Mouse (Mus musculus) thymus, adult 2 months (tissue): ENCODE data around the gene Ptprs. TPM values are rescaled to one million over a fixed set of nuclear protein-coding genes. Genes with fewer than 3 reads are reported as not detected.

Experiments used
- DNase-seq: peaks from one replicate; pipeline ENCODE4 v3.0.0; 2021
- H3K27ac ChIP-seq: fragments of 200-500 bp; 2 replicates; pipeline ENCODE4 v1.5.1; 2012; ENCODE audit warnings: low read length, control low read depth; ENCODE audit not compliant: control insufficient read depth, insufficient read depth
- H3K27me3 ChIP-seq: fragments of 200-500 bp; 2 replicates; pipeline ENCODE4 v1.6.1; 2012; ENCODE audit warnings: mild to moderate bottlenecking, low read length, moderate library complexity, mixed read lengths; ENCODE audit not compliant: control insufficient read depth, insufficient read depth
- H3K36me3 ChIP-seq: fragments of 200-500 bp; 2 replicates; pipeline ENCODE4 v1.6.1; 2012; ENCODE audit warnings: mild to moderate bottlenecking, low read length, moderate library complexity; ENCODE audit not compliant: control insufficient read depth, insufficient read depth
- H3K4me1 ChIP-seq: fragments of 200-500 bp; replicated peaks from 2 replicates; pipeline ENCODE4 v1.6.1; 2012; ENCODE audit warnings: low read length; ENCODE audit not compliant: control insufficient read depth, insufficient read depth
- H3K4me3 ChIP-seq: fragments of 200-500 bp; 2 replicates; pipeline ENCODE4 v1.5.1; 2012; ENCODE audit warnings: mild to moderate bottlenecking, low read length, control low read depth, moderate library complexity; ENCODE audit not compliant: control insufficient read depth, insufficient read depth
- CTCF ChIP-seq: fragments of 200-500 bp; IDR thresholded peaks from 2 replicates; pipeline ENCODE4 v1.5.1; 2012; ENCODE audit warnings: mild to moderate bottlenecking, control low read depth, low read length, moderate library complexity, borderline replicate concordance; ENCODE audit not compliant: control insufficient read depth, poor library complexity, insufficient read depth; ENCODE audit errors: extremely low read depth
- POLR2A ChIP-seq: fragments of 200-500 bp; IDR thresholded peaks from 2 replicates; pipeline ENCODE4 v1.6.1; 2012; ENCODE audit warnings: mild to moderate bottlenecking, low read length, control low read depth, moderate library complexity; ENCODE audit not compliant: control insufficient read depth, poor library complexity, insufficient read depth; ENCODE audit errors: extremely low read depth
- WGBS: fragments of 180-500 bp; shearing (Covaris S2); methylation state at CpG from one replicate; pipeline ENCODE4 v1.1.7; 2018; 5-methylcytosine and 5-hydroxymethylcytosine counted together
- polyA plus RNA-seq: library from polyadenylated mRNA; depleted of rRNA; stranded (reverse); fragments of >200 nt; gene quantifications from 2 replicates; pipeline ENCODE4 v1.2.3, GENCODE M21; 2012; rRNA removed

The Ptprs gene
- polyA plus RNA-seq, 1 experiment, result 235 TPM

- no peak for DNase-seq
- Histone ChIP-seq H3K27ac (no peak overlapping the region), H3K4me1 (no peaks in the 10 kb centered on the region), H3K4me3 (no peak overlapping the region), H3K36me3 (no peaks in the 10 kb centered on the region), H3K27me3 (no peaks in the 10 kb centered on the region)
- TF ChIP-seq POLR2A (no peak), CTCF (no peak)
- 96% methylated on average over 6 of the region's 6 CpGs for WGBS
These were observed 107.9 kb downstream of the Ptprs start for GRCm38 (mm10) chr17:56368291-56368790.

GRCm38 (mm10) chr17:56365791-56366673 is 110.3 kb downstream of the Ptprs start:
- Histone ChIP-seq H3K4me1 (no peaks in the 10 kb centered on the region), H3K27ac (no peak overlapping the region), H3K4me3 (no peak overlapping the region), H3K36me3 (no peaks in the 10 kb centered on the region), H3K27me3 (no peaks in the 10 kb centered on the region)
- DNase-seq, result no peak
- 69% methylated on average over 7 of the region's 7 CpGs for WGBS
- TF ChIP-seq CTCF (no peak), POLR2A (no peak)

Other genes starting within 250 kb of the Ptprs start
- gene Fem1a, start 219.7 kb downstream of the Ptprs start, polyA plus RNA-seq, result 43.1 and 45.2 TPM in 2 replicates
- gene Ticam1, start 199.7 kb downstream of the Ptprs start, polyA plus RNA-seq, result 21.6 and 23.1 TPM in 2 replicates
- 29.3 and 33.0 TPM in 2 replicates for gene Plin3, start 183.6 kb downstream of the Ptprs start, polyA plus RNA-seq
- gene Arrdc5, start 176.2 kb downstream of the Ptprs start, polyA plus RNA-seq, result not detected in 2 replicates
- gene Uhrf1, start 173.2 kb downstream of the Ptprs start, polyA plus RNA-seq, result 154 and 258 TPM in 2 replicates
- gene Kdm4b, start 150.4 kb downstream of the Ptprs start, polyA plus RNA-seq, result 94.1 and 117 TPM in 2 replicates
- gene Znrf4, start 35.9 kb upstream of the Ptprs start, polyA plus RNA-seq, result 0.67 TPM in 1 of 2 replicates, not detected in the other
- gene Gm20219, start 77.9 kb upstream of the Ptprs start, polyA plus RNA-seq, result 10.6 and 13.1 TPM in 2 replicates
- gene Safb2, start 108.1 kb upstream of the Ptprs start, polyA plus RNA-seq, result 196 and 199 TPM in 2 replicates
- 196 and 222 TPM in 2 replicates for gene Safb, start 108.3 kb upstream of the Ptprs start, polyA plus RNA-seq
- 117 and 145 TPM in 2 replicates for gene 2410015M20Rik, start 133.3 kb upstream of the Ptprs start, polyA plus RNA-seq
- gene Rpl36, start 136.9 kb upstream of the Ptprs start, polyA plus RNA-seq, result 3,463 and 3,864 TPM in 2 replicates
- 74.5 and 82.6 TPM in 2 replicates for gene Lonp1, start 150.4 kb upstream of the Ptprs start, polyA plus RNA-seq
- 0.50 and 0.51 TPM in 2 replicates for gene Catsperd, start 151.7 kb upstream of the Ptprs start, polyA plus RNA-seq
- 187 and 191 TPM in 2 replicates for gene Ranbp3, start 196.8 kb upstream of the Ptprs start, polyA plus RNA-seq
- gene Ndufa11, start 241.3 kb upstream of the Ptprs start, polyA plus RNA-seq, result 601 and 855 TPM in 2 replicates
- gene Vmac, start 241.5 kb upstream of the Ptprs start, polyA plus RNA-seq, result 52.3 and 58.9 TPM in 2 replicates